6 mouse cellular contexts compared by ENCODE assay signal in genomic region chr2:94468196-94468725, GRCm38 (mm10).
"Had no signal": no experiment of that assay in that cellular context is flagged by ENCODE, and none has a peak within 500 bp of the region (broad histone marks: within the 10 kb centered on the region; RNA-seq: fewer than 3 reads in every experiment).

No protein-coding gene starts in this region.

- DNase-seq: kidney, postnatal 14 days; lung, adult 18-20 months; right cerebral cortex, adult 18-20 months; right cerebral cortex, postnatal 25 days; thymus, adult 18-20 months; thymus, postnatal 14 days had no signal
